Mouse (Mus musculus): ENCODE measurements around the gene Gm37240. TPM values are rescaled to one million over a fixed set of nuclear protein-coding genes. Genes with fewer than 3 reads are reported as not detected.
"Not testable (repeated sequence)": the region's sequence is repeated elsewhere in the genome, so short reads cannot be mapped to it uniquely, and the experiment has no call there.

Gene Gm37240
- total RNA-seq, 2 experiments from 2014 or later, result 0.66 to 1.3 TPM

DNA sequence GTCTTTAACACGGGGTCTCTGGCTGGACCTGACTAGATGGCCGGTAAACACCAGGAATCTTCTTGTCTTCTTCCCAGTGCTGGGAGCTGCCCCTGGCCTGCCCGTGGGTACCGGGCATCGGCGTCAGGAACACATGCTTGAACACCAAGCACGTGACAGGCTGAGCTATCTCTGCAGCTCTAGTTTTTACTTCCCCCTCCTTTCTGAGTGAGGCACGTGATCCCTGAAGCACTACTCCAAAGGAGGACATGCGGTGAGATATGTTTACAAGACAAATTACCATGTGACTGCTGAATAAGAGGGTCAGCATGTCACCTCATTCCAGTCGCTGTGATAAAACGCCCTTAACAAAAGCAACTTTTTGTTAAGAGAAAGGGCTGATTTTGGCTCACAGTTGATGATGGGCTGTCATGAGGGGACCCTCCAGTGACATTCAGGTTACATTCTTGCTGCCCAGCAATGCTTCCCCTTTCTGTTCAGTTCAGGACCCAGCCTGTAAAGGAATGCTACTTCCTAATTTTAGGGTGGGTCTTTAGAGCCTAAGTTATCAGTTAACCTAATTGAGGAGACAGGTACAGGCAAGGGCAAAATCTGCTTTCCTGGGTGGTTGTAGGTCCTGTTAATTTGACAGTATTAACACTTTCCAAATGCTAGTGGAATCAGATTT lies 1003.4 kb downstream of the Gm37240 start:
- intact Hi-C loops (cut with DNase I), result loop anchor here (10.0 kb wide), 1 partner anchor 269 kb away; no protein-coding TSS in a partner anchor
- DNase-seq (ENCODE audit: low spot score in 2 of 2), result no peak

- intact Hi-C loops (cut with DNase I), result no loop called here
- no peak for DNase-seq (ENCODE audit: low spot score in 2 of 2)
Observed at GRCm38 (mm10) chr3:84876211-84876610, 1011.1 kb downstream of the Gm37240 start.

GRCm38 (mm10) chr3:84875306-84875705 lies 1012.0 kb downstream of the Gm37240 start:
- intact Hi-C loops (cut with DNase I), result no loop called here
- no peak for DNase-seq (ENCODE audit: low spot score in 2 of 2)

DNA sequence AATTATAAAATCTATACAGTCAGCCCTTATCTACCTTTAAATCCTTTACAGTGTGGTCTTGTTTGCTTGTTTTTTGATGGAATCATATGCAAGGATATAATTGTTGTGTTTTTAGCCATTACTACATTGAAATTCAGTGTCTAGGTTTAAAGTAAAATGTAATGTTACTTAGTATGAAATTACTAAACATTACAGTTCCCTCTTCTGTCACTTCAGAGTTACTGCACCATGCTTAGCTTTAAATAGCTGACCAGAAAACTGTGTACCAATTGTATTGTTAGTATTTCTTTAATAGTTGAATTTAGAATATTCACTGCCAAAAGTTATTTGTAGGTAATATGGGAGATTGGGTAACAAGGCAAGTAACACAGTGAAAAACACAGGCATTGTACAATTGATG lies 1017.2 kb downstream of the Gm37240 start:
- intact Hi-C loops (cut with DNase I), result no loop called here
- DNase-seq (ENCODE audit: low spot score in 2 of 2), result no peak

- no peak for DNase-seq (ENCODE audit: low spot score in 2 of 2)
- intact Hi-C loops (cut with DNase I), result no loop called here
Observed at GRCm38 (mm10) chr3:84867991-84868390, 1019.3 kb downstream of the Gm37240 start.

GRCm38 (mm10) chr3:84867434-84867975 lies 1019.8 kb downstream of the Gm37240 start:
- DNase-seq (ENCODE audit: low spot score in 2 of 2), result no peak
- intact Hi-C loops (cut with DNase I), result no loop called here

DNA sequence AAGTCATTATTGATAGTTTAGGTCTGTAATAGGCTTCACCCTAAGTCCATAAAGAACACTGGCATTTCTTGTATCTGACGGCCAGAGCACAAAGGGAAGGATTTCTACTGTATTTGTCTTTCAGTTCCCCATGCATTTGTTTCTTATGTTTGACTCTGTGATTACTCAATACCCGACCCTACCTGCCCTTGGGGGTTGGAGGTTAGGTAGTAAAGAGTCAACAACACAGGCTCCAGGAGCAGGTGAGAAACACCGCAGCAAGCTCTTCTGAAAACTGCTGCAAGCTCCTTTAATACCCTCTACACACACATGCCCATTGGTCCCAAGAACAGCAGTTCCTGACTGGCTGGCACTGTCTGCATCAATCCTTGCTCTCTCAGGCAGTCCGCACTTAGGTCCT lies 1020.5 kb downstream of the Gm37240 start:
- DNase-seq (ENCODE audit: low spot score in 2 of 2), result no peak
- intact Hi-C loops (cut with DNase I), result no loop called here

- DNase-seq (ENCODE audit: low spot score in 2 of 2), result no peak
- intact Hi-C loops (cut with DNase I), result no loop called here
Observed at GRCm38 (mm10) chr3:84865684-84866083, 1021.6 kb downstream of the Gm37240 start.

DNA sequence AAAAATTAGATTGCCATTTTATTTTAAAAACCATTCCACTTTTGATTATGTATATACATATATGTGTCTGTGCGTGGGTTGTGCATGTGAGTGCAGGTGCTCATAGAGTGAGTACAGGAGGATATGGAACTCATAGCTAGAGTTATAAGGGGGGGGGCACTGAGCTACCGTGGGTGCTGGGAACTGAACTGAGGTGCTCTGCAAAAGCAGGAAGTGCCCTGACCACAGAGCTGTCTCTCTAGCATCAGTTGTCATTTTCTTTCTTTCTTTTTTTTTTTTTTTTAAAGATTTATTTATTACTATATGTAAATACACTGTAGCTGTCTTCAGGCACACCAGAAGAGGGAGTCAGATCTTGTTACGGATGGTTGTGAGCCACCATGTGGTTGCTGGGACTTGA lies 1025.5 kb downstream of the Gm37240 start:
- DNase-seq (ENCODE audit: low spot score in 2 of 2); intact Hi-C loops (cut with DNase I): not testable (repeated sequence)

GRCm38 (mm10) chr3:84860669-84861068 lies 1026.6 kb downstream of the Gm37240 start:
- intact Hi-C loops (cut with DNase I), result no loop called here
- no peak for DNase-seq (ENCODE audit: low spot score in 2 of 2)

GRCm38 (mm10) chr3:84854440-84854839 lies 1032.9 kb downstream of the Gm37240 start:
- DNase-seq (ENCODE audit: low spot score in 2 of 2), result no peak
- intact Hi-C loops (cut with DNase I), result no loop called here

GRCm38 (mm10) chr3:84852877-84853276 lies 1034.4 kb downstream of the Gm37240 start:
- intact Hi-C loops (cut with DNase I), result no loop called here
- no peak for DNase-seq (ENCODE audit: low spot score in 2 of 2)

DNA sequence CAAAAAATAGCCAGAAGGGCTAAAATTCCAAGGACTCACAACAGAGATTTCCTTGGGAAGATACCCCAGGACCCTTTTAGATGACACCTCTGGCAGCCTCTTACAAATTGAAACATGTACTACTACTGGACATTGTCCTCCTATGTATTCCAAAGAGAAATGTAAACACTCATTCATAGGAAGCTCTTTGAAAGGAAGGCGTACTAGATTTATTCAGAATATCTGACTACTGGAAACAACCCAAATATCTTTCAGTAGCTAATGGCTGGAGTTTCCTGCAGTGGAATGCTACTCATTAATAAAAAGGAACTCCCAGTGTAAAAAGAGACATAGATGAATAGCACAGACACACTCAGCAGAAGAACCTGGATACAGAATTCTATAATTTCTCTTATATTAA lies 1035.5 kb downstream of the Gm37240 start:
- no peak for DNase-seq (ENCODE audit: low spot score in 2 of 2)
- intact Hi-C loops (cut with DNase I), result no loop called here

DNA sequence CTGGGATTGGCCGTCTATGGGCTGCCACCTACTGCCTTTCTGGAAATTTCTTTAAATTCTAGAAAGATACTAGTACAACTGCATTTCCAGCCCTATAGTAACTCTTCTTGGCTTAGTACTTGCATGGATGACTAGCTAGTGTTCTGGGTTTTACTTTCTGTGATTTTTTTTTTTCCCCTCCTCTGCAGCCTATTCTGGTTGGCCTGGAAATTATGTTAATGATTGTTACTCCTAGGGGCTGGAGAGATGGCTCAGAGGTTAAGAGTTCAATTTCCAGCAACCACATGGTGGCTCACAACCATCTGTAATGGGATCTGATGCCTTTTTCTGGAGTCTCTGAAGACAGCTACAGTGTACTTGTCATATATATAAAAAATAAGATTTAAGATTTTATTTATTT lies 1036.9 kb downstream of the Gm37240 start:
- DNase-seq (ENCODE audit: low spot score in 2 of 2), result no peak
- intact Hi-C loops (cut with DNase I), result no loop called here

GRCm38 (mm10) chr3:84848798-84849197 lies 1038.5 kb downstream of the Gm37240 start:
- intact Hi-C loops (cut with DNase I), result loop anchor here (10.0 kb wide), 1 partner anchor 234 kb away; no protein-coding TSS in a partner anchor
- no peak for DNase-seq (ENCODE audit: low spot score in 2 of 2)

DNA sequence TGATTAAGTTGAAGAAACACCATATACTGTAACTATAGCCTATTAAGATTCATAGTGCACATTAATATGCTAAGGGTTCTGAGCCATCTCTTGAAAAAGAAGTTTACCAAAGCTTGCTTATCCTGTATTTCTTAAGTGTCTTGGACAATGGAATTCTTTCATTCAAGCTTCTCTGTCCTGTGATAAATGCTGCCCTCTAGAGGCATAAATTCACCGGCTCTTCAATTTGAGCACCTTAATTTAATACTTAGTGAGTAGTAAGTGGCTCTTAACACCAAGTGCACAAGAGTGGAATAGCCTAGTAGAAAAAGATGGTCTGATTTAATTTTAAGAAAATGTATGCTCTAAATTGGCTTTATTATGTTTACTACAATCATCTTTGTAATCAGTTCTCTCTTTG lies 1043.7 kb downstream of the Gm37240 start:
- intact Hi-C loops (cut with DNase I), result loop anchor here (2.0 to 10.0 kb wide), 2 partner anchors 151 to 229 kb away; no protein-coding TSS in a partner anchor
- DNase-seq (ENCODE audit: low spot score in 2 of 2), result no peak

GRCm38 (mm10) chr3:84842793-84843192 lies 1044.5 kb downstream of the Gm37240 start:
- intact Hi-C loops (cut with DNase I), result loop anchor here (2.0 to 10.0 kb wide), 2 partner anchors 150 to 228 kb away; no protein-coding TSS in a partner anchor
- DNase-seq (ENCODE audit: low spot score in 2 of 2), result no peak

DNA sequence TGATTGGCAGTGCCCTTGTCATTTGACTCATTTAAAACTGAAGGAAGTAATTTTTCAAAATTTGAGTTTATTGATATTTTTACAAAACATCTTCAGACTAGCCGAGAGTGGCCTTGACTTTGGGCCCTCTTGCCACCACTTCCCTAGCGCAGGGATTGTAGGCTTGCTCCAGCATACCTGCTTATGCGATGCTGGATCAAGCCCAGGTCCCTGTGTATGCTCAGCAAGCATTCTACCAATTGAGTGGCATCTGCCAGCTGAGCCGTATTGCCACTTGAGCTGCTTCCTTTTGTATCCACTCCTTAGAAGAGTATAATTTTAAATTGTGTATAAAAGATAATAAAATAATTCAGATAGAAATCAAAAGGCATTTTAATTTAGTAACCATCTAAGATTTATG lies 1046.0 kb downstream of the Gm37240 start:
- intact Hi-C loops (cut with DNase I), result loop anchor here (10.0 kb wide), 1 partner anchor 226 kb away; no protein-coding TSS in a partner anchor
- DNase-seq (ENCODE audit: low spot score in 2 of 2), result no peak

DNA sequence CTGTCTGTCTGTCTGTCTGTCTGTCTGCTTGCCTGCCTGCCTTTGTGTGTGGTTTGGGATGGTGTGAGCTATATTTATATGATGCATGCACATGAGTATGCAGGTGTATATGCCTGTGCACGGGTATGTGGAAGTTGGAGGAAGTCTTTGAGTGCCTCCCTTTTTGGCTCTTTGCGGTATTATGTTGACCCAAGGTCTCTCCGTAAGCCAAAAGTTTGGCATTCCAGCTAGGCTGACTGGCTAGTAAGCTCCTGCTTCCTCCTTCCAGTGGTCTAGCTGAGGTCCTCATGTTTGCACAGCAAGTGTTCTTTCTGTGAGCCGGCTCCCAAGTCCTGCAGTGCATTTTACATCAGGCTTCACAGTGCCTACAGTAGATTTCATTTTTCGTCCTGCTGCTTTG lies 1047.8 kb downstream of the Gm37240 start:
- DNase-seq (ENCODE audit: low spot score in 2 of 2), result no peak
- intact Hi-C loops (cut with DNase I), result no loop called here

DNA sequence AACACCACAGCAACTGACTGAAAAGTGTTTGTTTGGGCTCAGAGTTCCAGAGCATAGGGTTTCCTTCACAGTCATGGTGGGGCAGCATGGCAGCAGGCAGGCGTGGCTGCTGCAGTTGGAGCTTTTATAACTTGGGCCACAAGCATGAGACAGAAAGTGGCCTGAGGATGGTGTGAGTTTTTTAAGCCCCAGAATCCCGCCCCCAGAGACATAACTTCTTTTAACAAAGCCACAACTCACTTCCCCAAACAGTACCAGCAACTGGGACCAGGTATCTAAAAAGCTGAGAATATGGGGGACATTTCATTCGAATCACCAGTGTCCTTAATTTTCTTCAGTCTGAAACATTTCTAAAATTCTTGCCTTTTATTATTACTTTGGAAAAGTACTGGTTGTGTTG lies 1049.3 kb downstream of the Gm37240 start:
- no peak for DNase-seq (ENCODE audit: low spot score in 2 of 2)
- intact Hi-C loops (cut with DNase I), result no loop called here

GRCm38 (mm10) chr3:84836029-84836428 lies 1051.3 kb downstream of the Gm37240 start:
- DNase-seq (ENCODE audit: low spot score in 2 of 2), result no peak
- intact Hi-C loops (cut with DNase I), result no loop called here

Data from left cerebral cortex, postnatal 36 days (tissue).